Mouse (Mus musculus) lung, postnatal 0 days (tissue): ENCODE measurements at regions not wholly inside any gene's neighbourhood (a gene's known extent, or its start where the extent isn't known, plus 50 kb on each side); places are given as distances from the start of the nearest gene placed in this dataset.

ENCODE experiments used
- CTCF ChIP-seq: IDR thresholded peaks from 2 replicates; pipeline ENCODE4 v1.5.1; 2016; ENCODE audit warnings: antibody characterized with exemption, mild to moderate bottlenecking
- EP300 ChIP-seq: IDR thresholded peaks from 2 replicates; pipeline ENCODE4 v1.6.1; 2016; ENCODE audit warnings: antibody characterized with exemption, mild to moderate bottlenecking, control low read depth

GRCm38 (mm10) chr6:22716864-22717557, 158.3 kb upstream of the Ptprz1 start:
- TF ChIP-seq EP300 (no peak), CTCF (no peak)
